Mouse (Mus musculus): ENCODE measurements around the gene March4. TPM values are rescaled to one million over a fixed set of nuclear protein-coding genes. Genes with fewer than 3 reads are reported as not detected.

The March4 gene
- polyA plus RNA-seq, 1 experiment from 2014 or later, result not detected

- H3K4me2 ChIP-seq, result no peak overlapping the region
- H3K27ac ChIP-seq, result no peak overlapping the region
- H3K9ac ChIP-seq, result no peak overlapping the region
- DNase-seq (no peak), ATAC-seq (ENCODE audit: low read depth) (no peak)
- no peaks in the 10 kb centered on the region for H3K9me3 ChIP-seq (replicated peaks)
- H3K36me3 ChIP-seq, result peaks cover 18% of the 10 kb centered on the region
- no peaks in the 10 kb centered on the region for H3K27me3 ChIP-seq
- no peak overlapping the region for H3K4me3 ChIP-seq (replicated peaks)
- no peaks in the 10 kb centered on the region for H3K4me1 ChIP-seq (replicated peaks)
- WGBS (ENCODE audit: insufficient replicate concordance), result 86% methylated on average over 3 of the region's 3 CpGs
Observed at GRCm38 (mm10) chr1:72380544-72380943, 156.2 kb downstream of the March4 start.

- Histone ChIP-seq H3K4me3 (replicated peaks) (no peak overlapping the region), H3K27me3 (no peaks in the 10 kb centered on the region), H3K9me3 (replicated peaks) (no peaks in the 10 kb centered on the region), H3K9ac (no peak overlapping the region), H3K27ac (no peak overlapping the region), H3K36me3 (peaks cover 15% of the 10 kb centered on the region), H3K4me1 (replicated peaks) (no peaks in the 10 kb centered on the region), H3K4me2 (no peak overlapping the region)
- WGBS (ENCODE audit: insufficient replicate concordance), result 83% methylated on average over 11 of the region's 11 CpGs
- DNase-seq (no peak), ATAC-seq (ENCODE audit: low read depth) (no peak)
Observed at GRCm38 (mm10) chr1:72379752-72380353, 156.9 kb downstream of the March4 start.

- ATAC-seq (ENCODE audit: low read depth) (no peak), DNase-seq (no peak)
- no peak overlapping the region for H3K27ac ChIP-seq
- H3K9ac ChIP-seq, result no peak overlapping the region
- H3K4me3 ChIP-seq (replicated peaks), result no peak overlapping the region
- H3K27me3 ChIP-seq, result no peaks in the 10 kb centered on the region
- no peaks in the 10 kb centered on the region for H3K9me3 ChIP-seq (replicated peaks)
- WGBS (ENCODE audit: insufficient replicate concordance), result 85% methylated on average over 4 of the region's 4 CpGs
- H3K4me1 ChIP-seq (replicated peaks), result no peaks in the 10 kb centered on the region
- H3K36me3 ChIP-seq, result peaks cover 14% of the 10 kb centered on the region
- no peak overlapping the region for H3K4me2 ChIP-seq
Observed at GRCm38 (mm10) chr1:72378151-72378550, 158.6 kb downstream of the March4 start.

Other genes starting within 250 kb of the March4 start
- gene Xrcc5, start 229.5 kb downstream of the March4 start, polyA plus RNA-seq (2015; fragmentation: Nextera tagmentation; extraction: Ambion mirVana), result 24.0 and 27.9 TPM in 2 replicates
- gene Smarcal1, start 46.3 kb upstream of the March4 start, polyA plus RNA-seq (2015; fragmentation: Nextera tagmentation; extraction: Ambion mirVana), result 7.7 and 8.6 TPM in 2 replicates
- not detected in 2 replicates for gene Ankar, start 163.6 kb upstream of the March4 start, polyA plus RNA-seq (2015; fragmentation: Nextera tagmentation; extraction: Ambion mirVana)
- 1,285 and 1,320 TPM in 2 replicates for gene Rpl37a, start 174.4 kb upstream of the March4 start, polyA plus RNA-seq (2015; fragmentation: Nextera tagmentation; extraction: Ambion mirVana)

Data from liver, embryonic 13.5 days (tissue).